Mouse (Mus musculus) heart, embryonic 11.5 days (tissue): ENCODE results near the gene Efcab6. TPM values are rescaled to one million over a fixed set of nuclear protein-coding genes. Genes with fewer than 3 reads are reported as not detected.

Experiments used
- ATAC-seq: fragments of 200-750 bp; cut with Nextera tagmentation; replicated peaks from 2 replicates; pipeline ENCODE4 v1.8.0; 2017; ENCODE audit warnings: moderate library complexity; ENCODE audit not compliant: insufficient number of reproducible peaks, low FRiP score, low TSS enrichment
- H3K27ac ChIP-seq: fragments of 300-500 bp; sonication (generic); 2 replicates; pipeline ENCODE4 v1.5.1; 2014; ENCODE audit warnings: mild to moderate bottlenecking, low read depth, low read length
- H3K27me3 ChIP-seq: fragments of 300-500 bp; sonication (generic); 2 replicates; pipeline ENCODE4 v1.6.1; 2014; ENCODE audit warnings: mild to moderate bottlenecking, low read length, mixed read lengths; ENCODE audit not compliant: control insufficient read depth, insufficient read depth
- H3K36me3 ChIP-seq: fragments of 300-500 bp; sonication (generic); 2 replicates; pipeline ENCODE4 v1.6.1; 2014; ENCODE audit warnings: mild to moderate bottlenecking, low read length, moderate library complexity, mixed read lengths; ENCODE audit not compliant: control insufficient read depth, insufficient read depth
- H3K4me1 ChIP-seq: fragments of 300-500 bp; sonication (generic); 2 replicates; pipeline ENCODE4 v1.6.1; 2014; ENCODE audit warnings: low read length; ENCODE audit not compliant: control insufficient read depth, insufficient read depth
- H3K4me2 ChIP-seq: fragments of 300-500 bp; sonication (generic); 2 replicates; pipeline ENCODE4 v1.6.1; 2014; ENCODE audit warnings: mild to moderate bottlenecking, moderate library complexity
- H3K4me3 ChIP-seq: fragments of 300-500 bp; sonication (generic); 2 replicates; pipeline ENCODE4 v1.5.1; 2014; ENCODE audit warnings: low read depth, low read length
- H3K9ac ChIP-seq: fragments of 300-500 bp; sonication (generic); 2 replicates; pipeline ENCODE4 v1.6.1; 2014; ENCODE audit warnings: mild to moderate bottlenecking, low read depth, low read length, moderate library complexity
- H3K9me3 ChIP-seq: fragments of 300-500 bp; sonication (generic); replicated peaks from 2 replicates; pipeline ENCODE4 v1.6.1; 2016; ENCODE audit warnings: low read length; ENCODE audit not compliant: control insufficient read depth
- WGBS: fragments of 180-500 bp; shearing (Covaris S2); extraction: QIAGEN DNeasy Blood & Tissue Kit; methylation state at CpG from one replicate; pipeline ENCODE4 v1.1.7; 2014; ENCODE audit not compliant: insufficient replicate concordance; 5-methylcytosine and 5-hydroxymethylcytosine counted together
- polyA plus RNA-seq: library from polyadenylated mRNA; unstranded; fragments of >200 nt; fragmentation: Nextera tagmentation; extraction: Ambion mirVana; gene quantifications from 2 replicates; pipeline ENCODE4 v1.2.1, GENCODE M21; 2014

Efcab6 gene
- polyA plus RNA-seq, 1 experiment from 2014 or later, result not detected

DNA sequence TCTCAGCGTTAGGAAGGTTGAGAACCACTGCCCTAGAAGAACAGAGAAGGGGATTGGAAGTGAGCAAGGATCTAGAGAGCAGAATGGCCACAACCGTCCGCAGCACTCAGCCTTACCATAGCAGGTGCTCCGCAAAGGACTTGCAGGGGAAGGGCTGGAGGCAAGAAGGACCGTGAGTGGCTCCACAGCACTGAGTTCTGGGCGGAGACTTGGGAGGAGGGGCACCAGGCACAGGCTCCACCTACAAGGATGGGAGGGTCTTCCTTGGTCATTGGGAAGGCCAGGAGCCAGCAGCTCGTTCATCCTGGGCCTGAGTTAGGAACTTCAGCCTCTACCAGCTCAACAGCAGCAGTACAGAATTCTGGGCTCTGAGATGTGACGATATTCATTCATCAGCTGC is 7.9 kb upstream of the Efcab6 start:
- Histone ChIP-seq H3K4me2 (no peak overlapping the region), H3K4me1 (no peaks in the 10 kb centered on the region), H3K9me3 (no peaks in the 10 kb centered on the region), H3K9ac (no peak overlapping the region), H3K27me3 (peaks cover 56% of the 10 kb centered on the region), H3K36me3 (no peaks in the 10 kb centered on the region), H3K4me3 (no peak overlapping the region), H3K27ac (no peak overlapping the region)
- ATAC-seq, result no peak
- WGBS, result 24% methylated on average over 8 of the region's 8 CpGs

DNA sequence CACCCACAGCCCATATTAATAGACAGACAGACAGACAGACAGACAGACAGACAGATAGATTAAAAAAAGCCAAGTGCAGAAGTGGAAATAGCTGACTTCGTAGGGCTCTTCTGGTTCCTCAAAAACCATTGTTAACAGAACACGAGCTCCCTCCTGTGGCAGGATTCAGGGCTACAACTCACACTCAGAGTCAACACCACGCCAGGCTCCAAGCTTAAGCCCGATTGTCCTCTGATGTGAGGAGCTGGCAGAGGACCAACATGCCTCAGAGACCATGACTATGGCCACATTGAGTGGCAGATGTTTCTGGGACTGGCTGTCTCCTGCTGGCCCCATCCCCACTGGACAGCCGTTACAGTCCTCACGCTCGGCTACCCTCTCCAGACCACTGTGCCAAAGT is 7.0 kb upstream of the Efcab6 start:
- Histone ChIP-seq H3K9ac (no peak overlapping the region), H3K36me3 (no peaks in the 10 kb centered on the region), H3K4me3 (no peak overlapping the region), H3K27me3 (peaks cover 62% of the 10 kb centered on the region), H3K4me2 (no peak overlapping the region), H3K4me1 (no peaks in the 10 kb centered on the region), H3K27ac (no peak overlapping the region), H3K9me3 (no peaks in the 10 kb centered on the region)
- no peak for ATAC-seq
- WGBS, result 32% methylated on average over 7 of the region's 7 CpGs

DNA sequence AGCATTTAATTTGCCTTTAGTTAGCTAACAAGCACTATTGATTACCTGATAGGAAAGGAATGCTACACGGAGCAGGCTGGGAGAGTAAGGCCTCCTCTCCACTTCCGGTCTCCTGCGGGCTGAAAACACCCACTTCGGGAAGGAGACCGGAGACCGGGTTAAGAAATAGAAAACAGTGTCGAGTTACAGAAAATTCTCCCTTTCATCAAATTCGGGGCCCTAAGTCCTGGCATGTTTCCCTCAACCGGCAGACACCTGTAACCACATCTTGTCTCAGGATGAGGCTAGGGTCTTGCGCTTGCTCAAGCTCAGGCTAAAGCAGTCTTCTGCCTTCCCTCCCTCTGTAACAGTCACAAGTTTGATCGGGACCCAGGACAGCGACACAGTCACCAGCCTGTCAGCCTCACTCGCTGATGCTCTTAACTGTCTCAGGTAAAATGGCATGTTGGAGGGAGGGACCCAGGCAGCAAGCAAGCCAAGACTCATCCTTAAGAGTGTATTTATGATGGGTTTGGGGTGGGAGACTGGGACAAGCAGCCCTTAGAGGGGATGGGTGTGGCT is 5.0 kb upstream of the Efcab6 start:
- no peak for ATAC-seq
- Histone ChIP-seq H3K36me3 (no peaks in the 10 kb centered on the region), H3K27ac (no peak overlapping the region), H3K27me3 (peaks cover 73% of the 10 kb centered on the region), H3K4me3 (0 out of 2 replicates have a peak overlapping the region, but pooled peaks have one; percentile 10), H3K4me1 (no peaks in the 10 kb centered on the region), H3K9ac (no peak overlapping the region), H3K9me3 (peaks cover 4% of the 10 kb centered on the region; the same call in 1 of the 2 replicates), H3K4me2 (peak overlapping the region; percentile 32)
- 2% methylated on average over 13 of the region's 13 CpGs for WGBS

DNA sequence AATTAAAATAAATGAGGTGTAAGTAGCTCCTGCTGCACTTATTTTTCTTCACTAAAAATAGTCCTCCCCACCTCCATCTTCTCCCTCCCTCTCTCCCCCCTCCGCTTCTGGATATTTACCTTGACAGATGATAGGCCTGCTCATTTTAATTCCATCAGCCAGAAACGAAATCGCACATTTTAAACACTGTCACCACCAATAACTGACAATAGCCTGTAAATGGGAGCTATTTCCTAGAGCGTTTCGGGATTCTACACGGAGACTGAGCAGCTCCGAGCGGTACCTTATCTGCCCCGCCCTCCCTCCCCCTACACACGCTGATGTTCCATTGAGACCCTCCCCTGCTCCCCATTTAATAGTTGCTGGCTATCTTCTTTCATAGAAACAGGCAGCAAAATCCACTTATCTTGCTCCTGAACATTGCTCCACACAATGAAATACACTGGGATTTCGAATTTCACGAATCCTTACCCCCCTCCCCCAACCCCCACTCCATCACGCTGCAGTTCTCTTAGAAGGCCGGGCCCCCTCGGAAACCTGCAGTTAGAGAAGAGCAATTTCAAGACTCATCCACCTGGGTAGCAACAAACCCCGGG is 4.4 kb upstream of the Efcab6 start:
- H3K4me3 ChIP-seq, result no peak overlapping the region
- no peaks in the 10 kb centered on the region for H3K36me3 ChIP-seq
- WGBS, result 9% methylated on average over 16 of the region's 16 CpGs
- peaks cover 4% of the 10 kb centered on the region; the same call in 1 of the 2 replicates for H3K9me3 ChIP-seq
- H3K27me3 ChIP-seq, result peaks cover 74% of the 10 kb centered on the region
- H3K9ac ChIP-seq, result no peak overlapping the region
- no peak overlapping the region for H3K27ac ChIP-seq
- H3K4me1 ChIP-seq, result no peaks in the 10 kb centered on the region
- peak overlapping the region; percentile 32 for H3K4me2 ChIP-seq
- ATAC-seq, result no peak

DNA sequence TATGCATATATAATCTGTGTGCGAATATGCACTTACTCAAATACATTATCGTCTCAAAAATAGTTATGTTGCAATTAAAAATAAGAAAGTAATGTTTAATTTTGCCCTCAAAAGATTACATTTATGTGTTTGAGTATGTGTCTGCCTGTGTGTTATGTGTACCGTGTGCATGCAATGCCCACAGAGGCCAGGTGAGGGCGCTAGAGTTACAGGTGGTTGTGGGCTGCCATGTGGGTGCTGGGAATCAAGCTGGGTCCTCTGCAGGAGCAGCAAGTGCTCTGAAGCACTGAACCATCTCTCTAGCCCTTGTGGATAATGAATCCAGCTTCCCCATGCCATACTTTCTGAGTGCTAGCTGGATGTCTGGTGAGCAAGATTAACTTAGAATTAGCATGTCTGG is 522 bp upstream of the Efcab6 start:
- no peaks in the 10 kb centered on the region for H3K4me1 ChIP-seq
- peaks cover 4% of the 10 kb centered on the region for H3K9me3 ChIP-seq
- no peak for ATAC-seq
- H3K36me3 ChIP-seq, result no peaks in the 10 kb centered on the region
- H3K4me3 ChIP-seq, result no peak overlapping the region
- H3K4me2 ChIP-seq, result no peak overlapping the region
- H3K9ac ChIP-seq, result no peak overlapping the region
- peaks cover 48% of the 10 kb centered on the region for H3K27me3 ChIP-seq
- H3K27ac ChIP-seq, result no peak overlapping the region
- WGBS, result 59% methylated on average over 4 of the region's 4 CpGs

DNA sequence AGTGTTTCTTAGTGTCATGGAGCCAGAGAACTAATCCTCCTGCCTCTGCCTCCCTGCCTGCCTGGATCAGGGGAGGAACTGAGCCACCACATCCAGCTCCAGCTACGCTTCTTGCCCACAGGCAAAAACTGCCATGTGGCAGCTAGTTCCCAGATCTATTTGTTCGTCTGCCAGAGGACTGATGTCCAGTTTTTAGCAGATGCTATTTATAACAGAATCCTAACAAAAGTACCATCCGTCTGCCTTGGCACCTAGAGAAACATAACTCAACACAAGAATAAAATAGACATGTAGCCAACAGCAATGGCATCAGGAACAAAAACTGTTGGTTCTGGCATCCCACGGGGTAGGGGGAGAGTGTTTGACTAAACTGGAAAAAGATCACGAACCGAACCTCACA is 6.3 kb downstream of the Efcab6 start:
- no peaks in the 10 kb centered on the region for H3K36me3 ChIP-seq
- no peak overlapping the region for H3K4me2 ChIP-seq
- no peak for ATAC-seq
- H3K4me3 ChIP-seq, result no peak overlapping the region
- 76% methylated on average over 6 of the region's 6 CpGs for WGBS
- H3K9me3 ChIP-seq, result no peaks in the 10 kb centered on the region; the same call in 1 of the 2 replicates
- no peak overlapping the region for H3K27ac ChIP-seq
- H3K9ac ChIP-seq, result no peak overlapping the region
- H3K4me1 ChIP-seq, result no peaks in the 10 kb centered on the region
- no peaks in the 10 kb centered on the region for H3K27me3 ChIP-seq

DNA sequence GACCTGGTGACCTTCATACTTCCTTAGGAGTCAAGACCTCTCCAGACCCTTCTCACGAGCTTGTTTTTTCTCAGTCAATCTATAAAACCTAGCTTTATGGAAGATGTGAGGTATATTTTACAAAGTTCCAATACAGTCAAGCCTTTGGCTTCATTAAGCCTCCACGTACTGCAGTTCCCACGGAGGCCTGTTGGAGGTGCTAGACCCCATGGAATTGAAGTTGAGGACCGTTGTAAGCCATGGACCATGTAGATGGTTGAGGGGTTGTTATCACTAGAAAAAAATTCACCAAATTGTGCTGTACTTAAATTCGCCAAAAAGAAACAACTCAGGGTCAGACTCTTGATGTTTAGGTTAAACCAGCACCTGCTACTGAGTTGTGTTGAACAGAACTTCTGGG is 9.1 kb downstream of the Efcab6 start:
- H3K9me3 ChIP-seq, result no peaks in the 10 kb centered on the region
- no peaks in the 10 kb centered on the region for H3K4me1 ChIP-seq
- H3K36me3 ChIP-seq, result no peaks in the 10 kb centered on the region
- H3K27ac ChIP-seq, result no peak overlapping the region
- H3K27me3 ChIP-seq, result no peaks in the 10 kb centered on the region
- 67% methylated on average over 5 of the region's 5 CpGs for WGBS
- no peak for ATAC-seq
- H3K4me2 ChIP-seq, result no peak overlapping the region
- no peak overlapping the region for H3K4me3 ChIP-seq
- no peak overlapping the region for H3K9ac ChIP-seq

DNA sequence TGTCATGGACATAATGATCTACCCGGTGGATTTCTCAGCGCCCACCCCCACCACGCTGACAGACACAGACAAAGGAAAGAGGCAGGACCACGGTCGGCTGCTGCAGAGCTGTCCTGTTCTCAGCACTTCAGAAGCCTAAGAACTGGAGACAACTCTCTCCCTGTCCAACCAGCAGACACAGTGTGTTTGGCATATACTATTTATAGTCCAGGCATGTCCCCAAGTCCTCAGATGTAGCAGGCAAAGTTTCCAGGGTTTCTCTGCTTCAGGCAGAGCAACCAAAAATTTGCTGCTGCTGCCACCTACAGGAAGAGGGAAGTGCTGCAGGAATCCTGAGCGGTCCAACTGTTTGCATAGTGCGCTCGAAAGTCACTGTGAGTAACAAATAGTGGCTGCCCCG is 11.3 kb downstream of the Efcab6 start:
- 28% methylated on average over 9 of the region's 9 CpGs for WGBS
- Histone ChIP-seq H3K4me1 (no peaks in the 10 kb centered on the region), H3K27me3 (no peaks in the 10 kb centered on the region), H3K27ac (no peak overlapping the region), H3K9ac (no peak overlapping the region), H3K4me2 (no peak overlapping the region), H3K36me3 (no peaks in the 10 kb centered on the region), H3K4me3 (no peak overlapping the region), H3K9me3 (no peaks in the 10 kb centered on the region)
- no peak for ATAC-seq

DNA sequence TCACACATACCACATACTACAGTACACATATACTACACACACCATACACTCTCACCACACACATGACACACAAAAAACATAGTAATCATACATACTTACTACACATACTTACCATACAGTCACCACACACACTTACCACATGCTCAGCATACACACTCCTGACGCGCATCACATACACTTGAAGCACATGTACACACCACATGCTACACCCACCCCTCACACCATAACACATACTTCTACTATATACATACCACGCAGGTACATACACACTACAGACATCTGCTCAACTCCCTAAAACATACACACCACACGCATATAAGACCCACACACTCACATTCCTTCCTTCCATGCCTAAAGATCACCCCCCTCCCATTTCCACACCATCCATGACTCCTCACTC is 11.9 kb downstream of the Efcab6 start:
- Histone ChIP-seq H3K4me1 (no peaks in the 10 kb centered on the region), H3K27me3 (no peaks in the 10 kb centered on the region), H3K36me3 (no peaks in the 10 kb centered on the region), H3K9ac (no peak overlapping the region), H3K9me3 (no peaks in the 10 kb centered on the region), H3K4me2 (no peak overlapping the region), H3K27ac (no peak overlapping the region), H3K4me3 (no peak overlapping the region)
- WGBS, result 91% methylated on average over 4 of the region's 4 CpGs
- no peak for ATAC-seq
